Mouse (Mus musculus) retina, embryonic 14.5 days (tissue): ENCODE measurements around the gene Gsto2.

Experiments
- DNase-seq: peaks from one replicate; pipeline ENCODE4 v3.0.0-alpha.2; 2015; ENCODE audit warnings: low spot score

The Gsto2 gene

GRCm38 (mm10) chr19:47891562-47892312 lies 26.4 kb downstream of the Gsto2 start:
- no peak for DNase-seq

- no peak for DNase-seq
Observed at GRCm38 (mm10) chr19:47893092-47893491, 27.8 kb downstream of the Gsto2 start.

GRCm38 (mm10) chr19:47898472-47899079 lies 33.2 kb downstream of the Gsto2 start:
- no peak for DNase-seq

GRCm38 (mm10) chr19:47900012-47900411 lies 34.7 kb downstream of the Gsto2 start:
- DNase-seq: no peak

GRCm38 (mm10) chr19:47900558-47900957 lies 35.2 kb downstream of the Gsto2 start:
- DNase-seq: no peak

GRCm38 (mm10) chr19:47902316-47903201 lies 37.2 kb downstream of the Gsto2 start:
- no peak for DNase-seq

GRCm38 (mm10) chr19:47903679-47904078 lies 38.3 kb downstream of the Gsto2 start:
- no peak for DNase-seq

- no peak for DNase-seq
Observed at GRCm38 (mm10) chr19:47905081-47905480, 39.7 kb downstream of the Gsto2 start.

- no peak for DNase-seq
Observed at GRCm38 (mm10) chr19:47905603-47906002, 40.3 kb downstream of the Gsto2 start.

GRCm38 (mm10) chr19:47907596-47907995 lies 42.3 kb downstream of the Gsto2 start:
- DNase-seq: no peak

- DNase-seq: no peak
Observed at GRCm38 (mm10) chr19:47908961-47909371, 43.6 kb downstream of the Gsto2 start.

- peak; percentile 70 for DNase-seq
Observed at GRCm38 (mm10) chr19:47909387-47910116, 44.2 kb downstream of the Gsto2 start.

- DNase-seq: no peak
Observed at GRCm38 (mm10) chr19:47910117-47910618, 44.8 kb downstream of the Gsto2 start.

- DNase-seq: no peak
Observed at GRCm38 (mm10) chr19:47910751-47911150, 45.4 kb downstream of the Gsto2 start.

GRCm38 (mm10) chr19:47913344-47913743 lies 48.0 kb downstream of the Gsto2 start:
- no peak for DNase-seq

GRCm38 (mm10) chr19:47914191-47914590 lies 48.9 kb downstream of the Gsto2 start:
- DNase-seq: no peak

GRCm38 (mm10) chr19:47915251-47915650 lies 49.9 kb downstream of the Gsto2 start:
- no peak for DNase-seq

- DNase-seq: no peak
Observed at GRCm38 (mm10) chr19:47917396-47917795, 52.1 kb downstream of the Gsto2 start.

GRCm38 (mm10) chr19:47918016-47918415 lies 52.7 kb downstream of the Gsto2 start:
- peak; percentile 25 for DNase-seq

- DNase-seq: no peak
Observed at GRCm38 (mm10) chr19:47918455-47919101, 53.2 kb downstream of the Gsto2 start.
